Mouse (Mus musculus) limb, embryonic 12.5 days (tissue): ENCODE data around the gene Med7. TPM values are rescaled to one million over a fixed set of nuclear protein-coding genes. Genes with fewer than 3 reads are reported as not detected.

Source experiments
- ATAC-seq: fragments of 200-750 bp; cut with Nextera tagmentation; 2 replicates; pipeline ENCODE4 v1.8.0; 2017; ENCODE audit warnings: low read depth, moderate TSS enrichment; ENCODE audit not compliant: insufficient number of reproducible peaks, insufficient read depth, low FRiP score, low TSS enrichment
- H3K27ac ChIP-seq: fragments of 300-500 bp; sonication (generic); 2 replicates; pipeline ENCODE4 v1.5.1; 2016; ENCODE audit warnings: mild to moderate bottlenecking, moderate library complexity
- H3K27me3 ChIP-seq: fragments of 300-500 bp; sonication (generic); 2 replicates; pipeline ENCODE4 v1.6.1; 2016; ENCODE audit warnings: mild to moderate bottlenecking, moderate library complexity
- H3K36me3 ChIP-seq: fragments of 300-500 bp; sonication (generic); 2 replicates; pipeline ENCODE4 v1.6.1; 2016; ENCODE audit warnings: mild to moderate bottlenecking, moderate library complexity
- H3K4me1 ChIP-seq: fragments of 300-500 bp; sonication (generic); replicated peaks from 2 replicates; pipeline ENCODE4 v1.6.1; 2016
- H3K4me2 ChIP-seq: fragments of 300-500 bp; sonication (generic); 2 replicates; pipeline ENCODE4 v1.6.1; 2016; ENCODE audit warnings: mild to moderate bottlenecking, moderate library complexity
- H3K4me3 ChIP-seq: fragments of 300-500 bp; sonication (generic); replicated peaks from 2 replicates; pipeline ENCODE4 v1.5.1; 2016; ENCODE audit warnings: mild to moderate bottlenecking
- H3K9ac ChIP-seq: fragments of 300-500 bp; sonication (generic); replicated peaks from 2 replicates; pipeline ENCODE4 v1.6.1; 2016; ENCODE audit warnings: mild to moderate bottlenecking, moderate library complexity
- H3K9me3 ChIP-seq: fragments of 300-500 bp; sonication (generic); 2 replicates; pipeline ENCODE4 v1.6.1; 2016; ENCODE audit warnings: mild to moderate bottlenecking, moderate library complexity
- WGBS: fragments of 180-500 bp; shearing (Covaris S2); methylation state at CpG from one replicate; pipeline ENCODE4 v1.1.7; 2016; 5-methylcytosine and 5-hydroxymethylcytosine counted together
- polyA plus RNA-seq: library from polyadenylated mRNA; unstranded; fragments of >200 nt; fragmentation: Nextera tagmentation; extraction: Ambion mirVana; gene quantifications from 2 replicates; pipeline ENCODE4 v1.2.1, GENCODE M21; 2016

Med7 gene
- polyA plus RNA-seq, 1 experiment from 2014 or later: 99.3 TPM

DNA sequence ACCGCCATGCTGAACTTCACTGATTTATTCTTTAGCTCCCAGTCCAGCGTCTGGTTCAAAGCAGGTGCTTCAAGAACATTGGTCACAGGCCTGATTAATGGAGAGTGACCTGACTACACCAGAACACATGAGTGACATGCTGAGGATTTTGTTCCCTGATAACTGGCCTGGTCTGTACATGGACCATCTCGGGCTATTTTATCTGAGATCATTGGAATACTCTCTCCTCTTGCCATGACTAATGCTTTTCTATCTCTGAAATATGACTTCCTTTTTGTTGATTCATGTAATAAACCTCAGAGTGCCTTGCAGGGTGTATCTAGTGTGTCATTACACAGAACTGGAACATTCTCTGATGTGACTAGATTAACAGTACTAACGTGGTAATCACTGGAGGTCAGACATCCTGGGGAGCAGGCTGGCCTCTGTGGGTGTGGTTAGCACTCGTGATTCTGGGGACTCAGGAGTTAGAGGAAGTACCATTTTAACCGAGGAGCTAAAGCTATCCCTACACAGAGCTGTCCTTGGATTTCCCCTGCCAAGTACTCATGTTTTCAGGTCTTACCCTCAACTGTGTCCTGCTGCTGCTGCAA lies 17.8 kb downstream of the Med7 start, which contains the start of gene Havcr2:
TSS of gene Havcr2 (plus strand) at position 483 of the 593 bp plus-strand sequence.
- Histone ChIP-seq H3K9me3 (no peaks in the 10 kb centered on the region), H3K27me3 (no peaks in the 10 kb centered on the region), H3K36me3 (no peaks in the 10 kb centered on the region), H3K4me3 (no peak within 1 kb of the TSS), H3K27ac (no peak within 1 kb of the TSS), H3K4me2 (no peak within 1 kb of the TSS), H3K9ac (no peak within 1 kb of the TSS), H3K4me1 (no peaks in the 10 kb centered on the region)
- no peak for ATAC-seq
- WGBS: 73% methylated on average over 6 of the region's 6 CpGs

DNA sequence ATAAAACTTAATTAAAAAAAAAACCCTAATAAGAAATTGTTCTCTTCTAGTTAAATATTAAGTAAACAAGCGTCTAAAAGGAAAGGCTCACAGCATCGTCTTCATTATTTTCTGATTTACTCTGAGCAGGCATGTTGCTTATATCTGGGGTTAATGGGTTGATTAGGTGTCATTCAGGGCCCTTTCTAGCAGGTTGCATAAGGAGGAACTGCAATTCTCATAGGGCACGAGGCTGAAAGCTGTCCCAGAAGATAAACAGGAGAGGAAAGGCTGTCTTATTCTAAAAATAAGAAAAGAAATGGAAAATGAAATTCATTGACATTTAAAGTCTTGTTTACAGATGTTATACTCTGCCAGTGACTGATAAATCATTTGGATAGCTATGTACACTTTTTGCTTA lies 23.2 kb downstream of the Med7 start:
- Histone ChIP-seq H3K9ac (no peak overlapping the region), H3K27me3 (no peaks in the 10 kb centered on the region), H3K4me2 (no peak overlapping the region), H3K4me3 (no peak overlapping the region), H3K27ac (no peak overlapping the region), H3K36me3 (no peaks in the 10 kb centered on the region), H3K4me1 (peaks cover 10% of the 10 kb centered on the region), H3K9me3 (no peaks in the 10 kb centered on the region)
- ATAC-seq: no peak
- WGBS: 63% methylated on average over 3 of the region's 3 CpGs

DNA sequence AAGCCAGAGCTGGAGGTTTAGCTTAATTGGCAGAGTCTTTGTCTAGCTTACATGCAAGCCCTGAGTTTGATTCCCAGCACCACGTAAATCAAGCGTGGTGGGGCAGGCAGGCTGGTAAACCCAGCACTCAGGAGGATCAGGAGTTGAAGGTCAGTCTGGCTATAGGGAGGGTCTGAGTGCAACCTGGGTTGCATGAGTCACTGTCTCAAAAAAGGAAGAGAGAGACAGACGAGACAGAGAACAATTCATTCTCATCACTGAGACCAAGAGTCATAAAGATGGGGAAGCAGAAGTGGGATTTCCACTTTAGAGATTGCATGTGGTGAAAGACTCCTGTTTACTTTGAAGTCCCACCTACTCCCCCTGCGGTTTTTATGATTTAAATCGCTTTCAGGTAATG lies 24.6 kb downstream of the Med7 start:
- no peak overlapping the region for H3K4me2 ChIP-seq
- H3K4me3 ChIP-seq: no peak overlapping the region
- no peak overlapping the region for H3K27ac ChIP-seq
- 55% methylated on average over 5 of the region's 5 CpGs for WGBS
- no peaks in the 10 kb centered on the region for H3K27me3 ChIP-seq
- peaks cover 12% of the 10 kb centered on the region for H3K4me1 ChIP-seq
- no peaks in the 10 kb centered on the region for H3K36me3 ChIP-seq
- no peaks in the 10 kb centered on the region for H3K9me3 ChIP-seq
- H3K9ac ChIP-seq: no peak overlapping the region
- no peak for ATAC-seq

- Histone ChIP-seq H3K4me2 (no peak overlapping the region), H3K9me3 (no peaks in the 10 kb centered on the region), H3K9ac (no peak overlapping the region), H3K4me3 (no peak overlapping the region), H3K36me3 (no peaks in the 10 kb centered on the region), H3K27ac (0 out of 2 replicates have a peak overlapping the region, but pooled peaks have one; percentile 45), H3K27me3 (no peaks in the 10 kb centered on the region), H3K4me1 (peaks cover 14% of the 10 kb centered on the region)
- WGBS: 60% methylated on average over 5 of the region's 5 CpGs
- no peak for ATAC-seq
These were observed 25.2 kb downstream of the Med7 start for GRCm38 (mm10) chr11:46461931-46462330.

DNA sequence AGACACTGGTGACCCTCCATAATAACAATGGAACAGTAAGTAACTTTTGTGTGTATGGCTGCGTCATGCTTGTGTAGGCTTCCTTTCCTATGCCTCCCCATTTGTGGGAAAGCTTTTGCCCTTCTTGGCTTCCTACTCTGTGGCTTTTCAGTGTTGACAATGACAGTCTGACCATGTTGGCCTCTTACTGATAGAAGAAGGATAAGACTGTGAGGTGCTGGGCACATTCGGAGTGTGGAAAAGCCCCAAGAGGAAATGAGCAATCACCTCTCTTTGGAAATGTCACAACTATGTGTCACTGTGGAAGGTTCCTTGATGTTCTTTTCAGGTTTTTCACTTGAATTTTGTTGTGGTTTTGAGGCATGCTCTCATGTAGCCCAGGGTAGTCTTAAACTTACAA lies 30.2 kb downstream of the Med7 start:
- no peak for ATAC-seq
- H3K36me3 ChIP-seq: no peaks in the 10 kb centered on the region
- no peak overlapping the region for H3K4me2 ChIP-seq
- no peak overlapping the region for H3K27ac ChIP-seq
- H3K9ac ChIP-seq: no peak overlapping the region
- no peak overlapping the region for H3K4me3 ChIP-seq
- 93% methylated on average over 2 of the region's 2 CpGs for WGBS
- no peaks in the 10 kb centered on the region for H3K9me3 ChIP-seq
- peaks cover 13% of the 10 kb centered on the region for H3K4me1 ChIP-seq
- no peaks in the 10 kb centered on the region for H3K27me3 ChIP-seq

DNA sequence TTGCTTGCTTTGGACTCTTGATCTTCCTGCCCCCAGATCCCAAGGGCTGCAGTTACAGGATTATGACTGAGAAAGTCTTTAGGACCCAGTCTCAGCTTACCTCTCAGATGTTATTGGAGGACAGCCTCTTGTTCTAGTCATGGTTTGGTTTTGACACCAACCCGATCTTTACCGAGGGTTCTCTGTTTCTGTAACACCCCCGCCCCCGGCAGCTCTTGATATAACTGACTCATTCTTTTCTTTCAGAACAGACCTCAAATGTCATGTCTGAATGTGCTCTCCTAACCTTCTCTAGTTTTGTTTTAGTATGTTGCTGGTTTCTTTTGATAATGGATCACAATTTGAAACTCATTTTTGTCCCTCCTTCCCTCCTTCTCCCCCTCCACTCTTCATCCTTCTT lies 37.5 kb downstream of the Med7 start:
- H3K4me2 ChIP-seq: no peak overlapping the region
- ATAC-seq: no peak
- no peak overlapping the region for H3K27ac ChIP-seq
- WGBS: 89% methylated on average over 4 of the region's 4 CpGs
- no peak overlapping the region for H3K4me3 ChIP-seq
- H3K4me1 ChIP-seq: no peaks in the 10 kb centered on the region
- no peak overlapping the region for H3K9ac ChIP-seq
- H3K27me3 ChIP-seq: no peaks in the 10 kb centered on the region
- no peaks in the 10 kb centered on the region for H3K36me3 ChIP-seq
- H3K9me3 ChIP-seq: no peaks in the 10 kb centered on the region

GRCm38 (mm10) chr11:46479311-46479710 lies 42.6 kb downstream of the Med7 start:
- H3K4me2 ChIP-seq: no peak overlapping the region
- 91% methylated on average over 9 of the region's 9 CpGs for WGBS
- H3K36me3 ChIP-seq: no peaks in the 10 kb centered on the region
- H3K27me3 ChIP-seq: no peaks in the 10 kb centered on the region
- H3K27ac ChIP-seq: no peak overlapping the region
- H3K9me3 ChIP-seq: peaks cover 5% of the 10 kb centered on the region
- H3K4me1 ChIP-seq: no peaks in the 10 kb centered on the region
- H3K9ac ChIP-seq: no peak overlapping the region
- no peak overlapping the region for H3K4me3 ChIP-seq
- ATAC-seq: no peak

- no peak for ATAC-seq
- H3K4me3 ChIP-seq: no peak overlapping the region
- no peaks in the 10 kb centered on the region for H3K27me3 ChIP-seq
- H3K9ac ChIP-seq: no peak overlapping the region
- peaks cover 5% of the 10 kb centered on the region for H3K9me3 ChIP-seq
- H3K27ac ChIP-seq: no peak overlapping the region
- no peaks in the 10 kb centered on the region for H3K4me1 ChIP-seq
- WGBS: 64% methylated on average over 7 of the region's 7 CpGs
- H3K4me2 ChIP-seq: no peak overlapping the region
- H3K36me3 ChIP-seq: no peaks in the 10 kb centered on the region
These were observed 43.8 kb downstream of the Med7 start for GRCm38 (mm10) chr11:46480517-46480916.

DNA sequence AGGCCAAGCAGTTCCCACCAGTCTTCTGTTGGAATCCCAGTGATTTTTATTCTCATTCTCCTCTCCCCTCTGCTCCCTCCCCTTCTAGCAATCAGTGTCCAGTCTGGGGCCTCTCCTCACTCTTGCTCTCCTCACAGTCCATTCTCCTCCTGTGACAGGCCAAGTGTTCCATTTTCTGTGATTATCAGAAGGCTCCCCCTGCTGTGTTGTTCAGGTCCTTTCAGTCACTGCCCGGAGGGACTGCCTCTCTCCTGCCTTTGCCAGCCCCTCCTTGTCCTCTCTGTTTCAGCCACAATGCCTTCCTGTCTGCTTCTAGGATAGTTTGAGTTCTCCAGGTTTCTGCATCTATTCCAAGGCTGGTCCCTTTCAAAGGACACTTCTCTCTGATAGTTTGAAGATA lies 51.5 kb downstream of the Med7 start:
- WGBS: 18% methylated on average over 1 of the region's 1 CpGs
- Histone ChIP-seq H3K9ac (no peak overlapping the region), H3K4me2 (no peak overlapping the region), H3K9me3 (no peaks in the 10 kb centered on the region), H3K4me1 (no peaks in the 10 kb centered on the region), H3K27me3 (no peaks in the 10 kb centered on the region), H3K27ac (no peak overlapping the region), H3K36me3 (no peaks in the 10 kb centered on the region), H3K4me3 (no peak overlapping the region)
- no peak for ATAC-seq

GRCm38 (mm10) chr11:46488650-46489049 lies 51.9 kb downstream of the Med7 start:
- ATAC-seq: no peak
- H3K27me3 ChIP-seq: no peaks in the 10 kb centered on the region
- H3K9ac ChIP-seq: no peak overlapping the region
- WGBS: 84% methylated on average over 2 of the region's 2 CpGs
- no peak overlapping the region for H3K4me3 ChIP-seq
- no peaks in the 10 kb centered on the region for H3K4me1 ChIP-seq
- H3K9me3 ChIP-seq: no peaks in the 10 kb centered on the region
- no peak overlapping the region for H3K4me2 ChIP-seq
- no peaks in the 10 kb centered on the region for H3K36me3 ChIP-seq
- no peak overlapping the region for H3K27ac ChIP-seq
